Mouse (Mus musculus) bone marrow macrophage, adult 2 months (primary cell): Measurements from ENCODE around the gene Hand2. TPM values are rescaled to one million over a fixed set of nuclear protein-coding genes. Genes with fewer than 3 reads are reported as not detected.

Source experiments
- H3K27ac ChIP-seq: 2 replicates; pipeline ENCODE4 v1.5.1; 2012; ENCODE audit warnings: low read depth, low read length; ENCODE audit not compliant: insufficient read depth
- H3K4me1 ChIP-seq: 2 replicates; pipeline ENCODE4 v1.6.1; 2012; ENCODE audit warnings: low read length; ENCODE audit not compliant: control insufficient read depth, insufficient read depth
- H3K4me3 ChIP-seq: 2 replicates; pipeline ENCODE4 v1.5.1; 2012; ENCODE audit warnings: mild to moderate bottlenecking, low read length, moderate library complexity; ENCODE audit not compliant: insufficient read depth
- CTCF ChIP-seq: IDR thresholded peaks from 2 replicates; pipeline ENCODE4 v1.5.1; 2012; ENCODE audit warnings: low read depth, mild to moderate bottlenecking, low read length, moderate library complexity
- POLR2A ChIP-seq: IDR thresholded peaks from 2 replicates; pipeline ENCODE4 v1.6.1; 2012; ENCODE audit warnings: mild to moderate bottlenecking, low read depth, low read length, borderline replicate concordance
- polyA plus RNA-seq: library from polyadenylated mRNA; stranded (reverse); fragments of >200 nt; gene quantifications from 2 replicates; pipeline ENCODE4 v1.2.4, GENCODE M21; 2012; ENCODE audit not compliant: missing spikeins, insufficient read depth, insufficient read length

Hand2 gene
- polyA plus RNA-seq, 1 experiment = not detected

- Histone ChIP-seq H3K4me3 (no peak overlapping the region), H3K4me1 (no peaks in the 10 kb centered on the region), H3K27ac (no peak overlapping the region)
- TF ChIP-seq POLR2A = no peak
- no peak for TF ChIP-seq CTCF
Observed at GRCm38 (mm10) chr8:57342386-57343090, 21.8 kb downstream of the Hand2 start.

DNA sequence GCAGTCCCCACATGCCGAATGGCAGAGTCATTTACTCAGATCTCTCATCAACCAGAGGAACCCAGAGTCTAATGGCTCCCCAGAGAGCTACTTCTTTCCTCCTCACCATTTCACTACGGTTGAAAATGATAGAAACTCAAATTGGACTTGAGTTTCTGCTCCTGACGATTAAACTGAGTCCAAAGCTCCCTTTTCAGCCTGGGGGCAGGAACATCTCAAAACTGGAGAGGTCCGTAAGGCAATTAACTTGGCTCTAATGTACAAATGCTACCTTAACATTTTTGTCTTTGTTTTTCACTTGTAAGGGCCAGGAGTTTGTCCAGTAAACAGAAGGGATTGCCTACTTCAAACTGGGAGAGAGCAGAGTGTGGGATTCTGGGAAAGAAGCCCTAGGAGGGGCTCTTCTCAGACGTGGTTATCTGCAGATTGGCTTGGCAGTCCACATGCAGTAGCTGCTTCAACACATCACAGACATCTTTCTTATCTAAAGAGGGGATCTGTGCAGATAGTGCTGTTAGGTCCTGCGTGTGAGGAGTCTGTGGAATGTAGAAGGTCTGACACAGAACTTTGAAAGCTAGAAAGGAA, 23.0 kb downstream of the Hand2 start:
- H3K27ac ChIP-seq = no peak overlapping the region
- TF ChIP-seq CTCF = no peak
- TF ChIP-seq POLR2A = no peak

DNA sequence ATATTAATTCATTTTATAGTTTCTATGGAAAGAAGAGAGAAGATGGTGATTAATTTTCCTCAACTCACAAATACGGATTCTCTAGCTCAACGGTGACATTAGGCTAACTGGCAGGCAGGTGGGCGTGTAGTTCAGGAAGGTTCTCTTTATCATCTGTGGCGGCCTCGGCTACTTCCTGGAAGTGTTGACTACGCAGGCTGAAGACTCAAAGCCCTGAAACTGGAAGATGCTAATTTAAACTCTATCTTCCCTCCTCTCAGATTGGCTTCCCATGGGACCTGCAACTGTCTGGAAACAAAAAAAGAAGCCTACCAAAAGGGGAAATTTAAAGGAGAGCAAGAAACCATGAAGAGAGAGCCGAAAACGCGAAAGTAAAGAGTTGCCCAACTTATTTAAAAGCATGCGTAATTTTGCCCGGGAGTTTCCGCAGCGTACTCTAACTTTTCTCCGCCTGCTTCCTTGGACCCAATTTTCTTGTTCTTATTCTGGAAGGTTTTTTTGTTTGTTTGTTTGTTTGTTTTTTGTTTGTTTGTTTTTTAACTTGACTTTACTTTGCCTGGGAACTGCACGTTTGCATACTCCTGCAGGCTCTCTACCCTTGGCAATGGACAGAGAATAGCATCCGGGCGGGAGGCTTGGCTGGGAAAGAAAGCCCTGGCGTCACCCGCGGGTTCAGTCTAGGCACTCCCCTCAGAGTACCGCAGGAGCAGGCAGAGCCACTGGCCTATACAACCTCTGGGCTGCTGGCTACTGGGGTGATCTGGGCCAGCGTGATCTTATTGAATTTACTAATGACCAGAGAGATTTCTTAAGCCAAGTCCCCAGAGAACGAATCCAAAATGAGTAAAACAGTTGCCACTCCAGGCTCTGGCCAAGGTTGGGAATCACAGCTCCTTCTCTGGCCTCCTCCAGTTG, 24.4 kb downstream of the Hand2 start:
- H3K4me3 ChIP-seq = no peak overlapping the region

More for the DNA sequence above, 23.0 kb downstream of the Hand2 start:
- Histone ChIP-seq H3K4me1 (no peaks in the 10 kb centered on the region), H3K4me3 (no peak overlapping the region)

GRCm38 (mm10) chr8:57346371-57346770, 25.6 kb downstream of the Hand2 start:
- no peak overlapping the region for H3K4me3 ChIP-seq
- no peak for TF ChIP-seq POLR2A
- no peak for TF ChIP-seq CTCF
- H3K4me1 ChIP-seq = no peaks in the 10 kb centered on the region
- no peak overlapping the region for H3K27ac ChIP-seq

More for the DNA sequence above, 24.4 kb downstream of the Hand2 start:
- no peak for TF ChIP-seq POLR2A
- no peak for TF ChIP-seq CTCF
- Histone ChIP-seq H3K4me1 (no peaks in the 10 kb centered on the region), H3K27ac (no peak overlapping the region)

DNA sequence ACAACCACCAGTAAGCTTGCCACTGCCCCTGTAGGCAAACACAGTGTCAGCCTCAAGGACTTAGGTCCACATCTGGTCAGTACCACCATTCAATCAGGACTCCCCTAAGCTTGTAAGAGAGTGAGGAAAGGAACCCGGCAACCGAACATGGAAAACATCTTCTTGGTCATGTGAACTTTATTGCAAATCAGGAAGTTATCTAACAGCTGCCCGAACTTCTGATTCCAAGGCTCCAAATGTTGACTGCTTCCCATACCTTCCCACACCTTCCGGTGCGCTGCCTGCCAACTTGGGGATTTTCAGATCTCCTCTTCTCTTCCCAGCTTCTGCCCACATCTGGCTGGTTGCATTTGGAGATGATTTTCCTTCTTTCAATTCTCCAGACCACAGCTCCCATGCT, 26.4 kb downstream of the Hand2 start:
- Histone ChIP-seq H3K4me3 (no peak overlapping the region), H3K27ac (no peak overlapping the region), H3K4me1 (no peaks in the 10 kb centered on the region)
- TF ChIP-seq POLR2A (no peak), CTCF (no peak)

- H3K4me3 ChIP-seq = no peak overlapping the region
- TF ChIP-seq CTCF = no peak
- TF ChIP-seq POLR2A = no peak
- H3K4me1 ChIP-seq = no peaks in the 10 kb centered on the region
- no peak overlapping the region for H3K27ac ChIP-seq
Observed at GRCm38 (mm10) chr8:57348251-57348650, 27.5 kb downstream of the Hand2 start.

GRCm38 (mm10) chr8:57348866-57349520, 28.2 kb downstream of the Hand2 start:
- Histone ChIP-seq H3K27ac (no peak overlapping the region), H3K4me3 (no peak overlapping the region), H3K4me1 (no peaks in the 10 kb centered on the region)
- TF ChIP-seq POLR2A (no peak), CTCF (no peak)

DNA sequence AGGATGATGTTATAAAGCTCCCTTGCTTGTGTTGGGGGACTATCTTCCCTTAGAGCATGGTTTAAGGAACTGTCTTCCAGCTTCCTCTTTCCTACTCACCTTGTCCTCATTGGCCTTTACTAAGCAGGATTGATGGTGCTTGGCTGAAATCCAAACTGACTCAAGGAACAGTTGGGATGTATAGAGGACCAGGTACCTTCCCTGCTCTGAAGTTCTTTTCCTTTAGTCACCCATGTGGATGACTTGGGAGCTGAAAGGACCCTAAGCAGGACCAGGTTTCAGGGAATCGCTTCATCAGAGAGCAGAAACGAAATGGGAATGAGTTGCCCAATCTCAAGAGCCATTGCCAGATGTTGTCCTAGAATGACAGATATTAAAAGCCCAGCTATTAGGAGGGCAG, 31.1 kb downstream of the Hand2 start:
- Histone ChIP-seq H3K4me3 (no peak overlapping the region), H3K27ac (no peak overlapping the region), H3K4me1 (no peaks in the 10 kb centered on the region)
- no peak for TF ChIP-seq CTCF
- no peak for TF ChIP-seq POLR2A
